Mouse (Mus musculus): Measurements from ENCODE around the gene Kif26a. TPM values are rescaled to one million over a fixed set of nuclear protein-coding genes. Genes with fewer than 3 reads are reported as not detected.

Gene Kif26a
- 13.6 and 16.9 TPM in 2 replicates for polyA plus RNA-seq (2012; rRNA removed)

DNA sequence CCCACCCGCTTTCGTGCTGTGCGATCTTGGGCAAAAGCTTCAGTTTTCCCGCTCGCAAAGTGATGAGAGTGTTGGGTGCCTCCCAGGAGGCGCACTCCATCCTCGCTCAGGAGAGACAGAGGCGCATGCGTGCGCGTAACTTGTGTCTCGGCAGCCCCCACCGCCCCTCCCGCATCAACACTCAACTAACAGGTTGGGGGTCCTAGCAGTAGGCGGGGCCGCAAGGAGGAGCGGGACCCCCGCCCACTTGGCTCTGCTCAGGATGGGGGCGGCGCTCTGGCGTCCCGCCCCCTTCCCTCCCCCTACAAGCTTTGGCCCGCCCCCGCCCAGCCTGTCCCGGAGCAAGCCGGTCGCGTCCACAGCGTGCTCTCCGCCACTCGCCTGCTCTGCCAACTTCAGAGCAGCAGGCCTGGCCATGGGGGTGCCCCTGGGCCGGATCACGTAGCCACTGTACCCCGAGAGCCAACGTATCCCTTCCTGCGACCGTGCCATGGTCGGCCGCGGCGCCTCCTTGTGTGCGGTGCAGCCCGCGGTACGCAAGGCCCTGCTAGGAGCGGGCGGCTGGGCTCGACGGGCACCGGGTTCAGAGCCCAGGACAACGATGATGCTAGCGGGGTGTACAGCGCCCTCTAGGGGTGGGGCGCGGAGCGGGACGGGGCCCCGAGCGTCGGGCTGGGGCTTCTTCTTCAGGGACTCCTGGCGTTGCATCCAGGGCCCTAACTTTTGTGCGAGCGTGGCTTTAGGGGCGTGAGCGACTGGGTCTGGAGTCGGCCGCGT, at the start of gene Kif26a:
Gene Kif26a, plus strand, starts transcription at position 334 of the 777 bp plus-strand sequence.

DNA sequence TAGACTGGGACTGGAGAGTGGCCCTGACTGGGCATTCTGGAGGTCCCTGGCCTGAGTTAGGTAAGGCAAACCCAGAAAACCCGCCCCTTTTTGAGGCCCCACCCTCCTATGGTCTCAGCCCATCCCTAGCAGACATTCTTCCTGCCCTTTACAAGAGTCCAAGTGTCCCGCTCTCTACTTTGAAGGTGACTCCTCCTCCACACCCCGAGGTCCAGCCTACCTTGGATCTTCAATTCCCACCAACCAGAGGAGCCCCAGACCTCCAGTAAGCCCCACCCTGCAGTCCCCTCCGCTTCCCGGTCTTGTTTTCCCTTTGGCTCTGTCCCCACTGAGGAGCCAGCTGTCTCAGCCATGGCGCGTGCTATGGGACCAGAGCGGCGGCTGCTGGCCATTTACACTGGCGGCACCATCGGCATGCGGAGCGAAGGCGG, 39.5 kb upstream of the Kif26a start, which contains the start of gene Aspg:
Gene Aspg, plus strand, starts transcription at position 139 of the 431 bp plus-strand sequence.

Other genes with a start within 250 kb of the Kif26a start
- 23.8 and 25.4 TPM in 2 replicates for gene Ppp1r13b, start 238.1 kb upstream of the Kif26a start, polyA plus RNA-seq (2012; rRNA removed)
- 22.8 and 39.5 TPM in 2 replicates for gene Atp5mpl, start 179.2 kb upstream of the Kif26a start, polyA plus RNA-seq (2012; rRNA removed)
- gene Tdrd9, start 174.6 kb upstream of the Kif26a start, polyA plus RNA-seq (2012; rRNA removed): 0.02 and 0.13 TPM in 2 replicates
- gene Rd3l, start 164.9 kb upstream of the Kif26a start, polyA plus RNA-seq (2012; rRNA removed): 0.13 TPM in 1 of 2 replicates, not detected in the other
- 81.5 and 104 TPM in 2 replicates for gene Aspg, start 39.5 kb upstream of the Kif26a start, polyA plus RNA-seq (2012; rRNA removed)